Comparison of ENCODE assay signal across 8 mouse cellular contexts in genomic region chr3:104713836-104714631, GRCm38 (mm10).
DNase-seq lines count a peak whose midpoint lies in the region; ATAC-seq lines count a peak whose summit lies in the region.

No protein-coding gene starts in this region.

- H3K27ac ChIP-seq in brown adipose tissue, adult 24 weeks (replicated peaks; ENCODE audit: low read depth, low read length) = no peak overlapping the region
- H3K27ac ChIP-seq in heart, embryonic 15.5 days = no peak overlapping the region
- H3K27ac ChIP-seq in liver, embryonic 13.5 days = no peak overlapping the region
- no peak overlapping the region for H3K27ac ChIP-seq in neural tube, embryonic 11.5 days (ENCODE audit: low read depth, low read length)
- no peak overlapping the region for H3K27ac ChIP-seq in stomach, embryonic 16.5 days (ENCODE audit: low read length)

- 23% methylated on average over 8 of the region's 8 CpGs for WGBS in heart, embryonic 15.5 days
- WGBS in liver, embryonic 13.5 days (ENCODE audit: insufficient replicate concordance) = 22% methylated on average over 8 of the region's 8 CpGs
- WGBS in neural tube, embryonic 11.5 days = 31% methylated on average over 8 of the region's 8 CpGs
- 23% methylated on average over 8 of the region's 8 CpGs for WGBS in stomach, embryonic 16.5 days

- H3K4me3 ChIP-seq in brown adipose tissue, adult 24 weeks (ENCODE audit: insufficient read depth, low read depth, low read length) = peak overlapping the region; percentile 35
- peak overlapping the region; percentile 17 for H3K4me3 ChIP-seq in heart, embryonic 15.5 days
- peak overlapping the region; percentile 34 for H3K4me3 ChIP-seq in liver, embryonic 13.5 days (replicated peaks)
- no peak overlapping the region for H3K4me3 ChIP-seq in neural tube, embryonic 11.5 days (ENCODE audit: low read depth, low read length)
- H3K4me3 ChIP-seq in stomach, embryonic 16.5 days (replicated peaks; ENCODE audit: low read length) = no peak overlapping the region; the same call in 1 of the 2 replicates

- no peak overlapping the region for H3K9ac ChIP-seq in heart, embryonic 15.5 days
- H3K9ac ChIP-seq in liver, embryonic 13.5 days = peak overlapping the region; percentile 39; the same call in 1 of the 2 replicates
- peak overlapping the region; percentile 14; the same call in 1 of the 2 replicates for H3K9ac ChIP-seq in neural tube, embryonic 11.5 days (ENCODE audit: low read length)
- 0 out of 2 replicates have a peak overlapping the region, but pooled peaks have one; percentile 9 for H3K9ac ChIP-seq in stomach, embryonic 16.5 days (ENCODE audit: low read length)

- peak; percentile 83 for ATAC-seq in erythroid progenitor cell, adult 5-6 weeks (replicated peaks; ENCODE audit: low FRiP score, poor library complexity, severe bottlenecking)
- ATAC-seq in heart, embryonic 15.5 days (replicated peaks; ENCODE audit: insufficient number of reproducible peaks, insufficient read depth, low FRiP score, low read depth) = peak; percentile 33; the same call in 1 of the 2 replicates
- peak; percentile 56; the same call in 1 of the 2 replicates for ATAC-seq in liver, embryonic 13.5 days (ENCODE audit: low read depth)
- ATAC-seq in neural tube, embryonic 11.5 days (ENCODE audit: insufficient read depth, low FRiP score, low TSS enrichment) = peak; percentile 45
- peak; percentile 35; the same call in 1 of the 2 replicates for ATAC-seq in stomach, embryonic 16.5 days (ENCODE audit: insufficient read depth, low FRiP score)

- peak overlapping the region; percentile 56 for H3K4me2 ChIP-seq in heart, embryonic 15.5 days
- peak overlapping the region; percentile 63 for H3K4me2 ChIP-seq in liver, embryonic 13.5 days
- H3K4me2 ChIP-seq in neural tube, embryonic 11.5 days (ENCODE audit: low read depth) = peak overlapping the region; percentile 29
- peak overlapping the region; percentile 38 for H3K4me2 ChIP-seq in stomach, embryonic 16.5 days (ENCODE audit: low read depth, low read length)

- no peaks in the 10 kb centered on the region for H3K9me3 ChIP-seq in heart, embryonic 15.5 days (replicated peaks)
- H3K9me3 ChIP-seq in liver, embryonic 13.5 days (replicated peaks) = no peaks in the 10 kb centered on the region
- H3K9me3 ChIP-seq in neural tube, embryonic 11.5 days (ENCODE audit: control insufficient read depth, low read length) = no peaks in the 10 kb centered on the region
- H3K9me3 ChIP-seq in stomach, embryonic 16.5 days (replicated peaks; ENCODE audit: control insufficient read depth, low read length) = no peaks in the 10 kb centered on the region

- H3K4me1 ChIP-seq in brown adipose tissue, adult 24 weeks (ENCODE audit: control insufficient read depth, insufficient read depth, insufficient read length, low read length) = no peaks in the 10 kb centered on the region
- peaks cover 22% of the 10 kb centered on the region for H3K4me1 ChIP-seq in heart, embryonic 15.5 days (replicated peaks)
- H3K4me1 ChIP-seq in liver, embryonic 13.5 days (replicated peaks) = peaks cover 5% of the 10 kb centered on the region
- H3K4me1 ChIP-seq in neural tube, embryonic 11.5 days (ENCODE audit: control insufficient read depth, insufficient read depth, low read length) = no peaks in the 10 kb centered on the region
- H3K4me1 ChIP-seq in stomach, embryonic 16.5 days (ENCODE audit: control insufficient read depth, insufficient read depth, low read length) = no peaks in the 10 kb centered on the region

- peak; percentile 83 for DNase-seq in CD4-positive, CD25-positive, alpha-beta regulatory T cell, adult 2 months (ENCODE audit: low read depth, low spot score)
- peak; percentile 79 for DNase-seq in kidney, postnatal 14 days
- DNase-seq in liver, embryonic 13.5 days = peak; percentile 59
- peak; percentile 79 for DNase-seq in neural tube, embryonic 11.5 days (ENCODE audit: low spot score)

- no peaks in the 10 kb centered on the region for H3K36me3 ChIP-seq in heart, embryonic 15.5 days
- no peaks in the 10 kb centered on the region for H3K36me3 ChIP-seq in liver, embryonic 13.5 days
- no peaks in the 10 kb centered on the region for H3K36me3 ChIP-seq in neural tube, embryonic 11.5 days (ENCODE audit: control insufficient read depth, insufficient read depth, low read length)
- no peaks in the 10 kb centered on the region for H3K36me3 ChIP-seq in stomach, embryonic 16.5 days (ENCODE audit: control insufficient read depth, insufficient read depth, low read length)

- no peaks in the 10 kb centered on the region for H3K27me3 ChIP-seq in heart, embryonic 15.5 days
- no peaks in the 10 kb centered on the region for H3K27me3 ChIP-seq in liver, embryonic 13.5 days
- H3K27me3 ChIP-seq in neural tube, embryonic 11.5 days (ENCODE audit: control insufficient read depth, insufficient read depth, low read length) = no peaks in the 10 kb centered on the region
- no peaks in the 10 kb centered on the region for H3K27me3 ChIP-seq in stomach, embryonic 16.5 days (ENCODE audit: control insufficient read depth, insufficient read depth, low read length)

Comparison
In these comparisons a context has a peak if more than half of its experiments do, and no peak if none do; other contexts are left out.
1. H3K4me3 ChIP-seq: peak in brown adipose tissue, adult 24 weeks (single experiment), heart, embryonic 15.5 days (single experiment) and liver, embryonic 13.5 days (single experiment); none in neural tube, embryonic 11.5 days (single experiment) and stomach, embryonic 16.5 days (single experiment).
2. ATAC-seq: peak in every context shown above with its lines; median percentile 83 in erythroid progenitor cell, adult 5-6 weeks; 56 in liver, embryonic 13.5 days; 45 in neural tube, embryonic 11.5 days; 35 in stomach, embryonic 16.5 days; 33 in heart, embryonic 15.5 days.
3. Peak in every context shown above with its lines, with median percentiles within 50 percentile points of each other: DNase-seq and H3K4me2 ChIP-seq.